Mouse (Mus musculus) megakaryocyte-erythroid progenitor cell, adult 5 weeks (primary cell): ENCODE results near the gene B430218F22Rik. TPM values are rescaled to one million over a fixed set of nuclear protein-coding genes. Genes with fewer than 3 reads are reported as not detected.

Experiments
- polyA plus RNA-seq: library from polyadenylated mRNA; stranded (reverse); fragments of >175 nt; gene quantifications from 2 replicates; pipeline ENCODE4 v1.2.3, GENCODE M21; 2012

The B430218F22Rik gene
- 0.15 TPM in 2 replicates for polyA plus RNA-seq

GRCm38 (mm10) chr13:118386511-118387447, at the start of gene B430218F22Rik, which contains the start of gene Mrps30:
Gene B430218F22Rik, plus strand, starts transcription at chr13:118386630.
Gene Mrps30, minus strand, starts transcription at chr13:118387252.

Other genes starting within 250 kb of the B430218F22Rik start
- gene Mrps30, start 622 bp downstream of the B430218F22Rik start, polyA plus RNA-seq, result 24.5 and 28.7 TPM in 2 replicates